Mouse (Mus musculus) heart, embryonic 11.5 days (tissue): ENCODE data around the gene Ankrd61. TPM values are rescaled to one million over a fixed set of nuclear protein-coding genes. Genes with fewer than 3 reads are reported as not detected.
A peak's percentile ranks its signal among the peaks of the same experiment; 100 is the strongest.

Experiments
- ATAC-seq: fragments of 200-750 bp; cut with Nextera tagmentation; replicated peaks from 2 replicates; pipeline ENCODE4 v1.8.0; 2017; ENCODE audit warnings: moderate library complexity; ENCODE audit not compliant: insufficient number of reproducible peaks, low FRiP score, low TSS enrichment
- H3K27ac ChIP-seq: fragments of 300-500 bp; sonication (generic); 2 replicates; pipeline ENCODE4 v1.5.1; 2014; ENCODE audit warnings: mild to moderate bottlenecking, low read depth, low read length
- H3K27me3 ChIP-seq: fragments of 300-500 bp; sonication (generic); 2 replicates; pipeline ENCODE4 v1.6.1; 2014; ENCODE audit warnings: mild to moderate bottlenecking, low read length, mixed read lengths; ENCODE audit not compliant: control insufficient read depth, insufficient read depth
- H3K36me3 ChIP-seq: fragments of 300-500 bp; sonication (generic); 2 replicates; pipeline ENCODE4 v1.6.1; 2014; ENCODE audit warnings: mild to moderate bottlenecking, low read length, moderate library complexity, mixed read lengths; ENCODE audit not compliant: control insufficient read depth, insufficient read depth
- H3K4me1 ChIP-seq: fragments of 300-500 bp; sonication (generic); 2 replicates; pipeline ENCODE4 v1.6.1; 2014; ENCODE audit warnings: low read length; ENCODE audit not compliant: control insufficient read depth, insufficient read depth
- H3K4me2 ChIP-seq: fragments of 300-500 bp; sonication (generic); 2 replicates; pipeline ENCODE4 v1.6.1; 2014; ENCODE audit warnings: mild to moderate bottlenecking, moderate library complexity
- H3K4me3 ChIP-seq: fragments of 300-500 bp; sonication (generic); 2 replicates; pipeline ENCODE4 v1.5.1; 2014; ENCODE audit warnings: low read depth, low read length
- H3K9ac ChIP-seq: fragments of 300-500 bp; sonication (generic); 2 replicates; pipeline ENCODE4 v1.6.1; 2014; ENCODE audit warnings: mild to moderate bottlenecking, low read depth, low read length, moderate library complexity
- H3K9me3 ChIP-seq: fragments of 300-500 bp; sonication (generic); replicated peaks from 2 replicates; pipeline ENCODE4 v1.6.1; 2016; ENCODE audit warnings: low read length; ENCODE audit not compliant: control insufficient read depth
- WGBS: fragments of 180-500 bp; shearing (Covaris S2); extraction: QIAGEN DNeasy Blood & Tissue Kit; methylation state at CpG from one replicate; pipeline ENCODE4 v1.1.7; 2014; ENCODE audit not compliant: insufficient replicate concordance; 5-methylcytosine and 5-hydroxymethylcytosine counted together
- polyA plus RNA-seq: library from polyadenylated mRNA; unstranded; fragments of >200 nt; fragmentation: Nextera tagmentation; extraction: Ambion mirVana; gene quantifications from 2 replicates; pipeline ENCODE4 v1.2.1, GENCODE M21; 2014

The Ankrd61 gene
- polyA plus RNA-seq: 0.21 and 0.47 TPM in 2 replicates

- Histone ChIP-seq H3K27me3 (no peaks in the 10 kb centered on the region), H3K36me3 (peaks cover 25% of the 10 kb centered on the region), H3K9me3 (no peaks in the 10 kb centered on the region), H3K27ac (no peak within 1 kb of the TSS), H3K4me1 (no peaks in the 10 kb centered on the region), H3K4me2 (no peak within 1 kb of the TSS), H3K4me3 (no peak within 1 kb of the TSS), H3K9ac (no peak within 1 kb of the TSS)
- no peak for ATAC-seq
- WGBS: 85% methylated on average over 14 of the region's 14 CpGs
These were observed at the start of gene Ankrd61 for GRCm38 (mm10) chr5:143897635-143898330. Gene Ankrd61, minus strand, starts transcription at chr5:143897685.

- Histone ChIP-seq H3K36me3 (no peaks in the 10 kb centered on the region; the same call in 1 of the 2 replicates), H3K27ac (no peak overlapping the region), H3K4me1 (no peaks in the 10 kb centered on the region), H3K27me3 (no peaks in the 10 kb centered on the region), H3K4me2 (no peak overlapping the region), H3K9ac (no peak overlapping the region), H3K4me3 (no peak overlapping the region), H3K9me3 (no peaks in the 10 kb centered on the region)
- WGBS: 83% methylated on average over 14 of the region's 14 CpGs
- no peak for ATAC-seq
These were observed 46.0 kb upstream of the Ankrd61 start for GRCm38 (mm10) chr5:143943231-143944125.

- Histone ChIP-seq H3K9me3 (no peaks in the 10 kb centered on the region), H3K9ac (no peak overlapping the region), H3K4me3 (no peak overlapping the region), H3K4me1 (no peaks in the 10 kb centered on the region), H3K27me3 (no peaks in the 10 kb centered on the region), H3K4me2 (no peak overlapping the region), H3K27ac (no peak overlapping the region), H3K36me3 (no peaks in the 10 kb centered on the region; the same call in 1 of the 2 replicates)
- 26% methylated on average over 10 of the region's 10 CpGs for WGBS
- ATAC-seq: no peak
These were observed 44.1 kb upstream of the Ankrd61 start for GRCm38 (mm10) chr5:143941588-143941987.

- Histone ChIP-seq H3K4me3 (no peak overlapping the region), H3K36me3 (no peaks in the 10 kb centered on the region; the same call in 1 of the 2 replicates), H3K27ac (no peak overlapping the region), H3K4me1 (peaks cover 2% of the 10 kb centered on the region; the same call in 1 of the 2 replicates), H3K27me3 (no peaks in the 10 kb centered on the region), H3K9me3 (no peaks in the 10 kb centered on the region), H3K9ac (no peak overlapping the region), H3K4me2 (no peak overlapping the region)
- ATAC-seq: no peak
- WGBS: 72% methylated on average over 9 of the region's 9 CpGs
These were observed 38.7 kb upstream of the Ankrd61 start for GRCm38 (mm10) chr5:143936156-143936555.

GRCm38 (mm10) chr5:143933875-143934274 lies 36.4 kb upstream of the Ankrd61 start:
- no peak overlapping the region for H3K27ac ChIP-seq
- H3K9ac ChIP-seq: no peak overlapping the region
- H3K27me3 ChIP-seq: no peaks in the 10 kb centered on the region
- H3K4me2 ChIP-seq: no peak overlapping the region
- H3K4me1 ChIP-seq: peaks cover 2% of the 10 kb centered on the region; the same call in 1 of the 2 replicates
- WGBS: 75% methylated on average over 1 of the region's 1 CpGs
- H3K9me3 ChIP-seq: no peaks in the 10 kb centered on the region
- H3K36me3 ChIP-seq: peaks cover 11% of the 10 kb centered on the region
- ATAC-seq: no peak
- H3K4me3 ChIP-seq: no peak overlapping the region

GRCm38 (mm10) chr5:143933414-143933813 lies 35.9 kb upstream of the Ankrd61 start:
- Histone ChIP-seq H3K9me3 (no peaks in the 10 kb centered on the region), H3K27me3 (no peaks in the 10 kb centered on the region), H3K36me3 (peaks cover 13% of the 10 kb centered on the region), H3K27ac (no peak overlapping the region), H3K4me1 (peaks cover 2% of the 10 kb centered on the region; the same call in 1 of the 2 replicates), H3K4me3 (no peak overlapping the region), H3K4me2 (no peak overlapping the region), H3K9ac (no peak overlapping the region)
- 82% methylated on average over 11 of the region's 11 CpGs for WGBS
- ATAC-seq: no peak

- Histone ChIP-seq H3K4me2 (0 out of 2 replicates have a peak within 1 kb of the TSS, but pooled peaks have one; percentile 15), H3K36me3 (peaks cover 18% of the 10 kb centered on the region), H3K27me3 (no peaks in the 10 kb centered on the region), H3K9ac (no peak within 1 kb of the TSS), H3K4me1 (peaks cover 2% of the 10 kb centered on the region; the same call in 1 of the 2 replicates), H3K9me3 (no peaks in the 10 kb centered on the region), H3K27ac (no peak within 1 kb of the TSS), H3K4me3 (no peak within 1 kb of the TSS)
- ATAC-seq: 0 out of 2 replicates have a peak, but pooled peaks have one; percentile 26
- WGBS: 21% methylated on average over 8 of the region's 8 CpGs
These were observed 35.3 kb upstream of the Ankrd61 start, which contains the start of gene Rsph10b for GRCm38 (mm10) chr5:143932831-143933230. Gene Rsph10b, plus strand, starts transcription at chr5:143933035.

GRCm38 (mm10) chr5:143931863-143932580 lies 34.5 kb upstream of the Ankrd61 start:
- H3K27ac ChIP-seq: no peak overlapping the region
- no peak for ATAC-seq
- no peak overlapping the region for H3K4me2 ChIP-seq
- WGBS: 74% methylated on average over 6 of the region's 6 CpGs
- no peak overlapping the region for H3K9ac ChIP-seq
- H3K4me1 ChIP-seq: peaks cover 2% of the 10 kb centered on the region; the same call in 1 of the 2 replicates
- no peaks in the 10 kb centered on the region for H3K9me3 ChIP-seq
- no peak overlapping the region for H3K4me3 ChIP-seq
- H3K27me3 ChIP-seq: no peaks in the 10 kb centered on the region
- peaks cover 18% of the 10 kb centered on the region for H3K36me3 ChIP-seq
